Mouse (Mus musculus) G1E-ER4 (cell line): Measurements from ENCODE around the gene St6galnac6. TPM values are rescaled to one million over a fixed set of nuclear protein-coding genes. Genes with fewer than 3 reads are reported as not detected.

Experiments
- GATA1 ChIP-seq: IDR thresholded peaks from one replicate; pipeline ENCODE4 v1.8.0; 2012; ENCODE audit warnings: low read length, inconsistent platforms
- polyA plus RNA-seq: library from polyadenylated mRNA; stranded (reverse); fragments of >175 nt; gene quantifications from 2 replicates; pipeline ENCODE4 v1.2.3, GENCODE M21; 2012

The St6galnac6 gene
- 47.5 and 58.6 TPM in 2 replicates for polyA plus RNA-seq

GRCm38 (mm10) chr2:32599409-32599808 lies at the start of gene St6galnac6:
Gene St6galnac6, plus strand, starts transcription at chr2:32599709.
- no peak for TF ChIP-seq GATA1

- no peak for TF ChIP-seq GATA1
These were observed 49.7 kb upstream of the St6galnac6 start for GRCm38 (mm10) chr2:32549764-32550163.

- TF ChIP-seq GATA1: no peak
These were observed 48.3 kb upstream of the St6galnac6 start for GRCm38 (mm10) chr2:32551236-32551635.

- TF ChIP-seq GATA1: no peak
These were observed 45.8 kb upstream of the St6galnac6 start for GRCm38 (mm10) chr2:32553592-32554148.

GRCm38 (mm10) chr2:32555484-32555883 lies 44.0 kb upstream of the St6galnac6 start:
- no peak for TF ChIP-seq GATA1

- TF ChIP-seq GATA1: no peak
These were observed 43.5 kb upstream of the St6galnac6 start for GRCm38 (mm10) chr2:32556019-32556418.

GRCm38 (mm10) chr2:32559570-32559969 lies 39.9 kb upstream of the St6galnac6 start:
- no peak for TF ChIP-seq GATA1

GRCm38 (mm10) chr2:32566536-32567063 lies 32.9 kb upstream of the St6galnac6 start:
- no peak for TF ChIP-seq GATA1

- TF ChIP-seq GATA1: no peak
These were observed 31.4 kb upstream of the St6galnac6 start for GRCm38 (mm10) chr2:32568149-32568548.

GRCm38 (mm10) chr2:32568941-32569340 lies 30.6 kb upstream of the St6galnac6 start:
- no peak for TF ChIP-seq GATA1

- no peak for TF ChIP-seq GATA1
These were observed 28.6 kb upstream of the St6galnac6 start, which contains the start of gene Dpm2 for GRCm38 (mm10) chr2:32570698-32571494. Gene Dpm2, plus strand, starts transcription at chr2:32570858.

GRCm38 (mm10) chr2:32572196-32572595 lies 27.3 kb upstream of the St6galnac6 start:
- TF ChIP-seq GATA1: no peak

- no peak for TF ChIP-seq GATA1
These were observed 25.0 kb upstream of the St6galnac6 start, which contains the start of gene Pip5kl1 for GRCm38 (mm10) chr2:32574497-32574896. Gene Pip5kl1, plus strand, starts transcription at chr2:32574797.

- no peak for TF ChIP-seq GATA1
These were observed 24.5 kb upstream of the St6galnac6 start for GRCm38 (mm10) chr2:32574901-32575585.

GRCm38 (mm10) chr2:32575586-32576160 lies 23.8 kb upstream of the St6galnac6 start, which contains the start of gene 9430097D07Rik:
Gene 9430097D07Rik, minus strand, starts transcription at chr2:32575684.
- no peak for TF ChIP-seq GATA1
